Mouse (Mus musculus): Measurements from ENCODE around the gene Gys1.
"Not testable (repeated sequence)": the region's sequence is repeated elsewhere in the genome, so short reads cannot be mapped to it uniquely, and the experiment has no call there.

Gene Gys1

GRCm38 (mm10) chr7:45457204-45458060 lies 22.8 kb downstream of the Gys1 start:
- no peak for DNase-seq (ENCODE audit: low read depth, low spot score)

DNA sequence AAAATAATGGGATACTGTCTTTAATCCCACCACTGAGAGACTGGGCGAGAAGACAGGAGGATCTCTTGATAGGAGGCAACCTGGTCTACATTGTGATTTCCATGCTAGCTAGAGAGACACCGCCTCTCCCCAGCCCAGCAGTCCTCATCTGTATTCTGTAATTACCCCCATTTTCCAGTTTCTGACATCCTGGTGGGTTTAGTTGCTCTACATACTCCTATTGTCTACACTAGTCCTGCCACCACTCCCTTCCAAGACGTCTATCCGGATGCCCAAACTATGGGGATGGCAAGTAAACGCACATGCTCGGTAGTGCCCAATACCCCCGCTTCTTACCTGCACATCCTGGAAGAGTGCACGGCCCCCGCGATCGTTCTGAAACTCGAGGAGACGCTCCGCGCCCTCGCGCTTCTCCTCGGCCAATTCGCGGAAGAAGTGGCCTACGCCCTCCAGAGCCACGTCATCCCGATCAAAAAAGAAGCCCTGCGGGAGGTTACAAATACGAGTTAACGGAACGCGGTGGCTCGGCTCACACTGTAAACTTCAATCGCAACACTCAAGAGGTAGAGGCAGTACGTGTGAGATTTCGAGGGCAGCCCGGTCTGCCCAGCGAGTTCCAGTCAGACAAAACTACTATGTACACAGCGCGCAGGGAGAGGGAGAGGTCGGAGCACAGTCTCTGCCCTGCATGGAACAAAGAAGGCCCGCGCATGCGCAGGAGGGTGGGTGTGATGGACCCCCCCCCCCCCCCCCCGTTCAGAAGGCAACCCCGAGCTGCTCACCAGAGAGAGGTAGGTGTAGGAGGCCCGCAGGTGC lies 24.3 kb downstream of the Gys1 start:
- no peak for DNase-seq (ENCODE audit: low read depth, low spot score)

DNA sequence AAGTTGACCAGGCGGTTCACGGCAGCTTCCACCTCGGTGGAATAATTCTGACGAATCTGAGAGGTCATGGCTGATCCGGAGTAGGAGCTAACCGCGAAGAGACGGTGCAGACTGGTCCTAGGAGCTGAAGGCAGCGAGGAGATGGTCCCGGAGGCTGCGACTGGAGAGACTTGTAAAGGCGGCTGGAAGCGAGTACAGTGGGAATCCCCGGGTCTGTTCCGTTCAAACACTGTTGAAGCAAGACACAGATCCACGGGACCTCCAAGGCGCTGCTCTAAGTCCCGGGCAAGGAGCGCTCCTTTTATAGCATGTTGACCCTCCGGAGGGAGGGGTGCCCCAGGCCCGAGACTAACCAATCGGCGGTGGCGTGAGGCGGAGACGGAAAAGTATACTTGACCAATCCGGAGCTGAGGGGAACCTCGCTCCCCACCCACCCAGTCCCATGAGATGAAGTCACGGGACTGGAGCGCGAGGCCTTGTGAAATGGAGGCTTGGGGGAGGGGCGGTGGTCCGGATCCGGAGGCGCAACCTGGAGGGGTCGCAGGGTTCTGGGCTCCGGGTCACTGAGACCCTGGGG lies 25.0 kb downstream of the Gys1 start, which contains the start of gene Ftl1:
Gene Ftl1, minus strand, starts transcription at position 321 of the 577 bp plus-strand sequence.
- peak; percentile 97 for DNase-seq (ENCODE audit: low read depth, low spot score)

- no peak for DNase-seq (ENCODE audit: low read depth, low spot score)
These were observed 25.7 kb downstream of the Gys1 start for GRCm38 (mm10) chr7:45460377-45460776.

- no peak for DNase-seq (ENCODE audit: low read depth, low spot score)
These were observed 26.2 kb downstream of the Gys1 start for GRCm38 (mm10) chr7:45460860-45461314.

GRCm38 (mm10) chr7:45461326-45461725 lies 26.7 kb downstream of the Gys1 start:
- no peak for DNase-seq (ENCODE audit: low read depth, low spot score)

DNA sequence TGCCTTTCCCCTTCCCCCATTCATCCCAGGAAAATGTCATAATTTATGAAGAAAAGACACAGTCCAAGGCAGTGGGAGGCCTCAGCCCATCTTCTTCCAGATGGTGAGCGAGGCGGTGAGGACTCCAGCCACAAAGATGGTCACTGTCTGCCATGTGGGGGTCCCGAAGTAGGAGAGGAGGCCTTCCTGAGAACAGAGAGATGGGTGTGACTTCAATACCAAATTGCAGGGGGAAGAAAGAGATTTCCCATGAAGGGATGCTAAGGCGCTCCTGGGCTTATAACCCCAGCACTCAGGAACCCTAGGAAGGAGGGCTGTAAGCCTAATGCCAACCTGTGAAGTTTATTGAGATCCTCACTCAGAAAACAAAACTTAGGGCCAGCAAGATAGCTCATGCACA lies 27.1 kb downstream of the Gys1 start:
- DNase-seq (ENCODE audit: low read depth, low spot score): no peak

GRCm38 (mm10) chr7:45462325-45462724 lies 27.7 kb downstream of the Gys1 start:
- DNase-seq (ENCODE audit: low read depth, low spot score): no peak

DNA sequence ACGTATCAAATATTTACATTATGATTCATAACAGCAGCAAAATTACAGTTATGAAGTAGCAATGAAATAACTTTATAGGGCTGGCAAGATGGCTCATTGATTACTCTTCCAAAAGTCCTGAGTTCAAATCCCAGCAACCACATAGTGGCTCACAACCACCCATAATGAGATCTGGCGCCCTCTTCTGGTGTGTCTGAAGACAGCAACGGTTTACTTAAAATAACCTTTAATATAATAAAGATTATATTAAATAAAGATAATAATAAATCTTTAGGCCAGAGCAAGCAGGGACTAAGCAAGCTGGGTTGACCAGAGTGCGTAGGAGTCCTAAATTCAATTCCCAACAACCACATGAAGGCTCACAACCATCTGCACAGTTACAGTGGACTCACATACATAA lies 28.2 kb downstream of the Gys1 start:
- not testable (repeated sequence) for DNase-seq (ENCODE audit: low read depth, low spot score)

DNA sequence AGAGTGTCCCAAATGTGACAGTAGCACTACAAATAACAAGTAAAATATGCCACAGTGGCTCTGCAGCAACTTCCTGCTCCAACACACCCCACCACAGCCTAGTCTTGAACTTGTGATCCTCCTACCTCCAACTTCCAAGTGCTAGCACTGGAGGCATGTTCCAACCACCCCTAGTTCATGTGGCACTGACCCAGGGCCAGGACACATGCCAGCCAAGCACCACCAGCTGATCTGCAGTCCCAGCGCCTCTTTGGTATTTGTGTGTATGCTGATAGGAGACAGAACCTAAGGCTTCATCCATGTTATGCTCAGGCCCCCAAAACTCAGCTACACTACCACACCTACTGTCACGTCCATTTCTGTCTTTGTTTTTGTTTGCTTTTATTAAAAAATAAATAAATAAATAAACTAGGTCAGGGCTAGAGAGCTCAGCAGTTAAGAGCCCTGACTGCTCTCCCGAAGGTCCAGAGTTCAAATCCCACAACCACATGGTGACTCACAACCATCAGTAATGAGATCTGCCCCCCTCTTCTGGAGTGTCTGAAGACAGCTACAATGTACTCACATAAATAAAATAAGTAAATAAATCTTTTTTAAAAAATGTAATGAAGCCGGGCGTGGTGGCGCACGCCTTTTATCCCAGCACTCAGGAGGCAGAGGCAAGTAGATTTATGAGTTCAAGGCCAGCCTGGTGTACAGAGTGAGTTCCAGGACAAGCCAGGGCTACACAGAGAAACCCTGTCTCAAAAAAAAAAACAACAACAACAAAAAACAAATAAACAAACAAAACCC lies 29.5 kb downstream of the Gys1 start:
- DNase-seq (ENCODE audit: low read depth, low spot score): no peak

GRCm38 (mm10) chr7:45465112-45465511 lies 30.5 kb downstream of the Gys1 start:
- no peak for DNase-seq (ENCODE audit: low read depth, low spot score)

DNA sequence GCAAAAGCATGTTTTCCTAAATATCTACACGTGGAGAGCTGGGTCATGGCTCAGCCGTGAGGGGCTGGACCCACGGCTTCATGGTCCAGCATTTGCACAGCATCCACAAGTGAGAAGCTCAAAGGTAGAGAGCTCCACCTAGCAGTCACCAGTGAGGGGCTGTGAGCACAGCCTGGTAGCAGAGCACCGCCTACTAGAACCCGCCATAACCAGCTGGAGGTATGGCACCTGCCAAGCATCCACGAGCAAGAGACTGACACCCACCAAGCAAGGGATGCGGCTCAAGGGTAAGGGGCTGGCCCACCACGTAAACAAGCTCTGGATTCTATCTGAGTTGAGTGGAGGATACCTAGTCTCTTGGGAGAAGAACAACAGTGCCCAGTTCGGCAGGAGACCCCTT lies 30.9 kb downstream of the Gys1 start:
- no peak for DNase-seq (ENCODE audit: low read depth, low spot score)

- peak; percentile 90 for DNase-seq (ENCODE audit: low read depth, low spot score)
These were observed 31.8 kb downstream of the Gys1 start, which contains the start of gene Bax for GRCm38 (mm10) chr7:45466283-45467089. Bax (minus strand) TSS chr7:45466898.

- DNase-seq (ENCODE audit: low read depth, low spot score): no peak
These were observed 32.5 kb downstream of the Gys1 start for GRCm38 (mm10) chr7:45467090-45467670.

- no peak for DNase-seq (ENCODE audit: low read depth, low spot score)
These were observed 36.2 kb downstream of the Gys1 start for GRCm38 (mm10) chr7:45470869-45471268.

DNA sequence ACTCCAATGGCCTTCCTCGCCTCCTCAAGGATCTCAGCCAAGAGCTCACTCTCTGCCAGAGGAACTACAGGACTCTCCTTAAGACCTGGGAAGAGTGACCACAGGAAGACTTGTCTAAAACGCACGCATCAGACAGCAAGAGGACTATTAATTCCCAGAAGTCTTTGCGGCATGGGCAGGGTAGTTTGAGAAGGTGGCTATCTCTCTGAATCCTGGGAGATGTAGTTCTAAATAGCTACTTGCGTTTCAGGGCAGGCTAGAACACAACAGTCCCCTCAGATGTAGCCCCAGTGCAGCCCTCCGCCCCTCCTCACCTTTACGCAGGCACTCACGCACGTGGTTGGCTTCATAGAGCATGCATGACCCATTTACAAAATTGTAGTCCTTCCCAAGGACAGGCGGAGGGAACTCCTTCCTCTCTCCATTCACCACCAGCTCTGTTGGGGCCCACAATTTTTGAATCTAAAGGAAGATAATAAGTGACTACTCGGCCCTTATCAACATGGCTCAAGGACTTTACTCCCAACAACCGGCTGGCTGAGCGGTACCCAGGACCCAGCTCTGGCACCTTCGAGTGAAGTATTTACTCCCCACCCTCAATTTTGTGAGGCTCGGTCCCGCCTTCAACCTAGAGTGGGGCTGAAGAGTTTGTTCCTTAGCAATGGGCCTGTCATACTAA lies 40.8 kb downstream of the Gys1 start:
- no peak for DNase-seq (ENCODE audit: low read depth, low spot score)

DNA sequence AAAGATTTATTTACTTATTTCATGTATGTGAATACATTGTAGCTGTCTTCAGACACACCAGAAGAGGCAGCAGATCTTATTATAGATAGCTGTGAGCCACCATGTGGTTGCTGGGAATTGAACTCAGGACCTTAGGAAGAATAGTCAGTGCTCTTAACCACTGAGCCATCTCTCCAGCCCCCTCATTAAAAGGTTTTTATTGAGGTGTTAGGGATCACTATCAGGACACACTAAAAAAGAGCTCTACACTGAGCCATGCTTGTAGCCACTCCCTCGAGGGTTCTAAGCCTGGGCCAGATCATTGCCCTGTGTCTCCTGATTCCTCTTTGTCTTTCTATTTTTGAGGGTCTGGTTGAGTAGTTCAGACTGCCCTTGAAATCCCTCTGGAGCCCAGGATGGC lies 41.8 kb downstream of the Gys1 start:
- no peak for DNase-seq (ENCODE audit: low read depth, low spot score)

- DNase-seq (ENCODE audit: low read depth, low spot score): no peak
These were observed 42.4 kb downstream of the Gys1 start for GRCm38 (mm10) chr7:45477003-45477402.

GRCm38 (mm10) chr7:45478774-45479173 lies 44.1 kb downstream of the Gys1 start:
- no peak for DNase-seq (ENCODE audit: low read depth, low spot score)

All from telencephalon, adult 2 months (tissue).